8 mouse cellular contexts compared by ENCODE assay signal in genomic region chr4:41497579-41497978, GRCm38 (mm10). TPM values are rescaled to one million over a fixed set of nuclear protein-coding genes. Genes with fewer than 3 reads are reported as not detected.
DNase-seq lines count a peak whose midpoint lies in the region; ATAC-seq and TF ChIP-seq lines count a peak whose summit lies in the region.

No protein-coding gene starts in this region.

- DNase-seq in cerebellum, postnatal 10 days: peak; percentile 54 to 58
- no peak for DNase-seq in cerebellum, adult 18-20 months
- peak; percentile 53 for DNase-seq in thymus, adult 2 months
- no peak for DNase-seq in thymus, adult 18-20 months
- peak; percentile 75 for DNase-seq in limb, embryonic 11.5 days (ENCODE audit: low spot score)
- DNase-seq in spleen, adult 12 weeks (ENCODE audit: low spot score): no peak

- H3K27ac ChIP-seq in thymus, adult 2 months (ENCODE audit: control insufficient read depth, insufficient read depth, low read length): no peak overlapping the region
- H3K27ac ChIP-seq in limb, embryonic 11.5 days (replicated peaks; ENCODE audit: low read depth, low read length): no peak overlapping the region
- no peak overlapping the region for H3K27ac ChIP-seq in neural tube, embryonic 13.5 days (replicated peaks)

- H3K9ac ChIP-seq in limb, embryonic 11.5 days (ENCODE audit: low read length): no peak overlapping the region
- H3K9ac ChIP-seq in neural tube, embryonic 13.5 days: peak overlapping the region; percentile 59

- no peak overlapping the region for H3K4me3 ChIP-seq in thymus, adult 2 months (ENCODE audit: control insufficient read depth, insufficient read depth, low read length)
- H3K4me3 ChIP-seq in limb, embryonic 11.5 days (ENCODE audit: low read depth, low read length): peak overlapping the region; percentile 23
- H3K4me3 ChIP-seq in neural tube, embryonic 13.5 days: peak overlapping the region; percentile 34

- H3K4me2 ChIP-seq in limb, embryonic 11.5 days (ENCODE audit: low read depth, severe bottlenecking): peak overlapping the region; percentile 43
- H3K4me2 ChIP-seq in neural tube, embryonic 13.5 days: peak overlapping the region; percentile 58

- peaks cover 7% of the 10 kb centered on the region for H3K4me1 ChIP-seq in thymus, adult 2 months (replicated peaks; ENCODE audit: control insufficient read depth, insufficient read depth, low read length)
- H3K4me1 ChIP-seq in limb, embryonic 11.5 days (ENCODE audit: control insufficient read depth, insufficient read depth, low read length): peaks cover 16% of the 10 kb centered on the region
- H3K4me1 ChIP-seq in neural tube, embryonic 13.5 days (replicated peaks): peaks cover 33% of the 10 kb centered on the region

- H3K27me3 ChIP-seq in thymus, adult 2 months (ENCODE audit: control insufficient read depth, insufficient read depth, low read length): peaks cover 14% of the 10 kb centered on the region; the same call in 1 of the 2 replicates
- peaks cover 65% of the 10 kb centered on the region for H3K27me3 ChIP-seq in limb, embryonic 11.5 days (ENCODE audit: control insufficient read depth, insufficient read depth, low read length)
- H3K27me3 ChIP-seq in neural tube, embryonic 13.5 days: peaks cover 77% of the 10 kb centered on the region

- ATAC-seq in limb, embryonic 11.5 days (ENCODE audit: insufficient number of reproducible peaks, low FRiP score, low TSS enrichment, low read depth): no peak
- peak; percentile 13; the same call in 1 of the 2 replicates for ATAC-seq in neural tube, embryonic 13.5 days (ENCODE audit: low read depth)
- ATAC-seq in erythroid progenitor cell, adult 5-6 weeks (replicated peaks; ENCODE audit: low FRiP score, poor library complexity, severe bottlenecking): no peak

- 11% methylated on average over 34 of the region's 34 CpGs for WGBS in thymus, adult 2 months
- WGBS in limb, embryonic 11.5 days: under 1% methylated on average over 34 of the region's 34 CpGs
- 3% methylated on average over 34 of the region's 34 CpGs for WGBS in neural tube, embryonic 13.5 days

- TF ChIP-seq POLR2A in thymus, adult 2 months (IDR thresholded peaks at IDR 0.05; ENCODE audit: control insufficient read depth, extremely low read depth, insufficient read depth, low read length, poor library complexity): no peak

- no peaks in the 10 kb centered on the region for H3K36me3 ChIP-seq in thymus, adult 2 months (ENCODE audit: control insufficient read depth, insufficient read depth, low read length)
- no peaks in the 10 kb centered on the region for H3K36me3 ChIP-seq in limb, embryonic 11.5 days (ENCODE audit: control insufficient read depth, insufficient read depth, low read length)
- no peaks in the 10 kb centered on the region for H3K36me3 ChIP-seq in neural tube, embryonic 13.5 days

- H3K9me3 ChIP-seq in limb, embryonic 11.5 days (ENCODE audit: control insufficient read depth, low read length): no peaks in the 10 kb centered on the region
- no peaks in the 10 kb centered on the region for H3K9me3 ChIP-seq in neural tube, embryonic 13.5 days

- TF ChIP-seq CTCF in thymus, adult 2 months (IDR thresholded peaks at IDR 0.05; ENCODE audit: borderline replicate concordance, control insufficient read depth, extremely low read depth, insufficient read depth, low read length, poor library complexity): peak; percentile 18; the same call in 1 of the 2 replicates

RNA-seq across cellular contexts. Expression of gene AI464131, which starts 5.3 kb away (rescaled TPM):
- polyA plus RNA-seq in thymus, adult 2 months (2012; rRNA removed): 2.1 and 2.6 TPM in 2 replicates
- polyA plus RNA-seq in limb, embryonic 11.5 days (2014; fragmentation: Nextera tagmentation; extraction: Ambion mirVana): 3.9 and 4.2 TPM in 2 replicates
- polyA plus RNA-seq in neural tube, embryonic 13.5 days (2015; fragmentation: Nextera tagmentation; extraction: Ambion mirVana): 5.7 and 6.5 TPM in 2 replicates
- not detected in 2 replicates for total RNA-seq in erythroid progenitor cell, adult 5-6 weeks (2015; ENCODE audit: low replicate concordance)
- 0.45 TPM in 1 of 2 replicates, not detected in the other for total RNA-seq in erythroid progenitor cell, adult 5-6 weeks (2017; ENCODE audit: low replicate concordance)

RNA-seq across cellular contexts. Expression of gene 1110017D15Rik, which starts 19.6 kb away (rescaled TPM):
- polyA plus RNA-seq in thymus, adult 2 months (2012; rRNA removed): 0.87 and 1.7 TPM in 2 replicates
- polyA plus RNA-seq in limb, embryonic 11.5 days (2014; fragmentation: Nextera tagmentation; extraction: Ambion mirVana): 3.2 and 3.8 TPM in 2 replicates
- polyA plus RNA-seq in neural tube, embryonic 13.5 days (2015; fragmentation: Nextera tagmentation; extraction: Ambion mirVana): 6.8 and 8.7 TPM in 2 replicates
- total RNA-seq in erythroid progenitor cell, adult 5-6 weeks (2015; ENCODE audit: low replicate concordance): not detected in 2 replicates
- not detected in 2 replicates for total RNA-seq in erythroid progenitor cell, adult 5-6 weeks (2017; ENCODE audit: low replicate concordance)

RNA-seq across cellular contexts. Expression of gene Nudt2, which starts 32.6 kb away (rescaled TPM):
- 6.1 and 6.6 TPM in 2 replicates for polyA plus RNA-seq in thymus, adult 2 months (2012; rRNA removed)
- 53.3 and 55.8 TPM in 2 replicates for polyA plus RNA-seq in limb, embryonic 11.5 days (2014; fragmentation: Nextera tagmentation; extraction: Ambion mirVana)
- polyA plus RNA-seq in neural tube, embryonic 13.5 days (2015; fragmentation: Nextera tagmentation; extraction: Ambion mirVana): 57.0 and 62.7 TPM in 2 replicates
- total RNA-seq in erythroid progenitor cell, adult 5-6 weeks (2015; ENCODE audit: low replicate concordance): 1.8 TPM in 1 of 2 replicates, not detected in the other
- 18.2 TPM in 1 of 2 replicates, not detected in the other for total RNA-seq in erythroid progenitor cell, adult 5-6 weeks (2017; ENCODE audit: low replicate concordance)

RNA-seq across cellular contexts. Expression of gene Kif24, which starts 32.9 kb away (rescaled TPM):
- polyA plus RNA-seq in thymus, adult 2 months (2012; rRNA removed): 5.6 and 9.1 TPM in 2 replicates
- 7.4 and 10.7 TPM in 2 replicates for polyA plus RNA-seq in limb, embryonic 11.5 days (2014; fragmentation: Nextera tagmentation; extraction: Ambion mirVana)
- 2.3 and 2.8 TPM in 2 replicates for polyA plus RNA-seq in neural tube, embryonic 13.5 days (2015; fragmentation: Nextera tagmentation; extraction: Ambion mirVana)
- total RNA-seq in erythroid progenitor cell, adult 5-6 weeks (2015; ENCODE audit: low replicate concordance): 80.0 and 122 TPM in 2 replicates
- 92.7 and 96.0 TPM in 2 replicates for total RNA-seq in erythroid progenitor cell, adult 5-6 weeks (2017; ENCODE audit: low replicate concordance)

Comparison
In these comparisons a context has a peak if more than half of its experiments do, and no peak if none do; other contexts are left out.
1. DNase-seq: peak in cerebellum, postnatal 10 days (2 of 2), thymus, adult 2 months (single experiment) and limb, embryonic 11.5 days (single experiment); none in cerebellum, adult 18-20 months (0 of 2), thymus, adult 18-20 months (0 of 2) and spleen, adult 12 weeks (single experiment).